Mouse (Mus musculus) hindbrain, embryonic 16.5 days (tissue): ENCODE measurements around the gene Osbpl2. TPM values are rescaled to one million over a fixed set of nuclear protein-coding genes. Genes with fewer than 3 reads are reported as not detected.
A peak's percentile ranks its signal among the peaks of the same experiment; 100 is the strongest.
"Not testable (repeated sequence)": the region's sequence is repeated elsewhere in the genome, so short reads cannot be mapped to it uniquely, and the experiment has no call there.

Source experiments
- ATAC-seq: fragments of 200-750 bp; cut with Nextera tagmentation; 2 replicates; pipeline ENCODE4 v1.8.0; 2017; ENCODE audit warnings: moderate TSS enrichment, moderate library complexity
- H3K27ac ChIP-seq: fragments of 300-500 bp; sonication (generic); 2 replicates; pipeline ENCODE4 v1.5.1; 2014; ENCODE audit warnings: low read depth, mild to moderate bottlenecking, control low read depth, low read length, moderate library complexity
- H3K27me3 ChIP-seq: fragments of 300-500 bp; sonication (generic); replicated peaks from 2 replicates; pipeline ENCODE4 v1.6.1; 2014; ENCODE audit warnings: low read length; ENCODE audit not compliant: control insufficient read depth, insufficient read depth
- H3K36me3 ChIP-seq: fragments of 300-500 bp; sonication (generic); 2 replicates; pipeline ENCODE4 v1.6.1; 2014; ENCODE audit warnings: mild to moderate bottlenecking, low read length, moderate library complexity, mixed read lengths; ENCODE audit not compliant: control insufficient read depth, insufficient read depth
- H3K4me1 ChIP-seq: fragments of 300-500 bp; sonication (generic); 2 replicates; pipeline ENCODE4 v1.6.1; 2014; ENCODE audit warnings: low read depth, low read length; ENCODE audit not compliant: control insufficient read depth, insufficient read depth
- H3K4me2 ChIP-seq: fragments of 300-500 bp; sonication (generic); 2 replicates; pipeline ENCODE4 v1.6.1; 2014; ENCODE audit warnings: mild to moderate bottlenecking, low read length, control low read depth, moderate library complexity
- H3K4me3 ChIP-seq: fragments of 300-500 bp; sonication (generic); 2 replicates; pipeline ENCODE4 v1.5.1; 2014; ENCODE audit warnings: mild to moderate bottlenecking, low read length, control low read depth, moderate library complexity
- H3K9ac ChIP-seq: fragments of 300-500 bp; sonication (generic); 2 replicates; pipeline ENCODE4 v1.6.1; 2014; ENCODE audit warnings: low read depth, mild to moderate bottlenecking, control low read depth, low read length, moderate library complexity
- H3K9me3 ChIP-seq: fragments of 300-500 bp; sonication (generic); 2 replicates; pipeline ENCODE4 v1.6.1; 2014; ENCODE audit warnings: mild to moderate bottlenecking, low read length, moderate library complexity; ENCODE audit not compliant: control insufficient read depth
- WGBS: fragments of 180-500 bp; shearing (Covaris S2); extraction: QIAGEN DNeasy Blood & Tissue Kit; methylation state at CpG from one replicate; pipeline ENCODE4 v1.1.7; 2014; 5-methylcytosine and 5-hydroxymethylcytosine counted together
- polyA plus RNA-seq: library from polyadenylated mRNA; unstranded; fragments of >200 nt; fragmentation: Nextera tagmentation; extraction: Ambion mirVana; gene quantifications from 2 replicates; pipeline ENCODE4 v1.2.1, GENCODE M21; 2015

Osbpl2 gene
- polyA plus RNA-seq, 1 experiment from 2014 or later: 70.5 TPM

GRCm38 (mm10) chr2:180170151-180170805 lies 51.2 kb downstream of the Osbpl2 start:
- WGBS: 88% methylated on average over 11 of the region's 11 CpGs
- H3K4me3 ChIP-seq: no peak overlapping the region
- no peak for ATAC-seq
- H3K4me1 ChIP-seq: peaks cover 15% of the 10 kb centered on the region
- H3K9ac ChIP-seq: peak overlapping the region; percentile 98
- H3K9me3 ChIP-seq: no peaks in the 10 kb centered on the region
- H3K27ac ChIP-seq: no peak overlapping the region
- H3K27me3 ChIP-seq: no peaks in the 10 kb centered on the region
- H3K36me3 ChIP-seq: peaks cover 11% of the 10 kb centered on the region
- H3K4me2 ChIP-seq: peak overlapping the region; percentile 76; the same call in 1 of the 2 replicates

GRCm38 (mm10) chr2:180170806-180171521 lies 51.9 kb downstream of the Osbpl2 start, which contains the start of gene Adrm1:
Adrm1 (plus strand) TSS chr2:180171485.
- Histone ChIP-seq H3K27me3 (no peaks in the 10 kb centered on the region), H3K9ac (peak within 1 kb of the TSS; percentile 98), H3K27ac (peak within 1 kb of the TSS; percentile 90), H3K4me1 (peaks cover 15% of the 10 kb centered on the region), H3K36me3 (peaks cover 16% of the 10 kb centered on the region), H3K4me2 (peak within 1 kb of the TSS; percentile 100), H3K9me3 (no peaks in the 10 kb centered on the region), H3K4me3 (peak within 1 kb of the TSS; percentile 85)
- 6% methylated on average over 37 of the region's 41 CpGs for WGBS
- ATAC-seq: peak; percentile 99

GRCm38 (mm10) chr2:180171522-180172070 lies 52.5 kb downstream of the Osbpl2 start:
- Histone ChIP-seq H3K4me1 (peaks cover 15% of the 10 kb centered on the region), H3K27ac (peak overlapping the region; percentile 90), H3K4me3 (peak overlapping the region; percentile 85), H3K9ac (peak overlapping the region; percentile 98), H3K36me3 (peaks cover 20% of the 10 kb centered on the region), H3K27me3 (no peaks in the 10 kb centered on the region), H3K4me2 (peak overlapping the region; percentile 100), H3K9me3 (no peaks in the 10 kb centered on the region)
- peak; percentile 58 for ATAC-seq
- under 1% methylated on average over 63 of the region's 80 CpGs for WGBS

GRCm38 (mm10) chr2:180172152-180172551 lies 53.0 kb downstream of the Osbpl2 start:
- Histone ChIP-seq H3K36me3 (peaks cover 24% of the 10 kb centered on the region), H3K4me1 (peaks cover 15% of the 10 kb centered on the region), H3K4me3 (peak overlapping the region; percentile 85), H3K9me3 (no peaks in the 10 kb centered on the region), H3K9ac (peak overlapping the region; percentile 98), H3K4me2 (peak overlapping the region; percentile 100), H3K27me3 (no peaks in the 10 kb centered on the region), H3K27ac (no peak overlapping the region; the same call in 1 of the 2 replicates)
- ATAC-seq: no peak
- 4% methylated on average over 7 of the region's 9 CpGs for WGBS

GRCm38 (mm10) chr2:180173163-180173562 lies 54.1 kb downstream of the Osbpl2 start:
- 78% methylated on average over 4 of the region's 4 CpGs for WGBS
- Histone ChIP-seq H3K4me2 (peak overlapping the region; percentile 100), H3K9ac (no peak overlapping the region), H3K9me3 (no peaks in the 10 kb centered on the region), H3K27ac (no peak overlapping the region), H3K4me3 (no peak overlapping the region), H3K36me3 (peaks cover 34% of the 10 kb centered on the region), H3K27me3 (no peaks in the 10 kb centered on the region), H3K4me1 (peaks cover 15% of the 10 kb centered on the region)
- no peak for ATAC-seq

GRCm38 (mm10) chr2:180173711-180174110 lies 54.6 kb downstream of the Osbpl2 start:
- H3K4me3 ChIP-seq, ATAC-seq, H3K9ac ChIP-seq, H3K9me3 ChIP-seq, H3K27ac ChIP-seq, H3K4me2 ChIP-seq, H3K27me3 ChIP-seq: not testable (repeated sequence)
- 86% methylated on average over 8 of the region's 8 CpGs for WGBS
- Histone ChIP-seq H3K36me3 (peaks cover 34% of the 10 kb centered on the region), H3K4me1 (peaks cover 15% of the 10 kb centered on the region)

- Histone ChIP-seq H3K4me1 (peaks cover 15% of the 10 kb centered on the region), H3K9ac (no peak overlapping the region), H3K36me3 (peaks cover 34% of the 10 kb centered on the region), H3K4me2 (no peak overlapping the region), H3K27ac (no peak overlapping the region), H3K4me3 (no peak overlapping the region), H3K9me3 (no peaks in the 10 kb centered on the region), H3K27me3 (no peaks in the 10 kb centered on the region)
- WGBS: 95% methylated on average over 5 of the region's 5 CpGs
- ATAC-seq: no peak
Observed at GRCm38 (mm10) chr2:180174121-180174520, 55.0 kb downstream of the Osbpl2 start.

GRCm38 (mm10) chr2:180175725-180176124 lies 56.6 kb downstream of the Osbpl2 start:
- Histone ChIP-seq H3K36me3 (peaks cover 34% of the 10 kb centered on the region), H3K27ac (no peak overlapping the region), H3K9ac (no peak overlapping the region), H3K4me1 (peaks cover 15% of the 10 kb centered on the region), H3K9me3 (no peaks in the 10 kb centered on the region), H3K27me3 (no peaks in the 10 kb centered on the region), H3K4me3 (no peak overlapping the region), H3K4me2 (no peak overlapping the region)
- no peak for ATAC-seq
- 92% methylated on average over 7 of the region's 7 CpGs for WGBS

GRCm38 (mm10) chr2:180181542-180181941 lies 62.4 kb downstream of the Osbpl2 start:
- peaks cover 14% of the 10 kb centered on the region for H3K36me3 ChIP-seq
- no peaks in the 10 kb centered on the region for H3K27me3 ChIP-seq
- no peak overlapping the region for H3K4me2 ChIP-seq
- H3K4me3 ChIP-seq: no peak overlapping the region
- no peak for ATAC-seq
- 91% methylated on average over 9 of the region's 9 CpGs for WGBS
- H3K9me3 ChIP-seq: no peaks in the 10 kb centered on the region
- no peaks in the 10 kb centered on the region for H3K4me1 ChIP-seq
- no peak overlapping the region for H3K9ac ChIP-seq
- no peak overlapping the region for H3K27ac ChIP-seq
